Mouse (Mus musculus): ENCODE measurements around the gene Fcgr1.

- no peak for TF ChIP-seq POLR2A (IDR thresholded peaks at IDR 0.05; ENCODE audit: low read depth, low read length)
- TF ChIP-seq CTCF (conservative IDR thresholded peaks at IDR 0.05; ENCODE audit: insufficient read depth, insufficient read length, low read depth, low read length), result no peak
Observed at GRCm38 (mm10) chr3:96332631-96333395, 39.0 kb upstream of the Fcgr1 start.

Measured in kidney, adult 2 months (tissue).